Mouse (Mus musculus): ENCODE results near the gene Prmt1.
A peak's percentile ranks its signal among the peaks of the same experiment; 100 is the strongest.

Gene Prmt1

DNA sequence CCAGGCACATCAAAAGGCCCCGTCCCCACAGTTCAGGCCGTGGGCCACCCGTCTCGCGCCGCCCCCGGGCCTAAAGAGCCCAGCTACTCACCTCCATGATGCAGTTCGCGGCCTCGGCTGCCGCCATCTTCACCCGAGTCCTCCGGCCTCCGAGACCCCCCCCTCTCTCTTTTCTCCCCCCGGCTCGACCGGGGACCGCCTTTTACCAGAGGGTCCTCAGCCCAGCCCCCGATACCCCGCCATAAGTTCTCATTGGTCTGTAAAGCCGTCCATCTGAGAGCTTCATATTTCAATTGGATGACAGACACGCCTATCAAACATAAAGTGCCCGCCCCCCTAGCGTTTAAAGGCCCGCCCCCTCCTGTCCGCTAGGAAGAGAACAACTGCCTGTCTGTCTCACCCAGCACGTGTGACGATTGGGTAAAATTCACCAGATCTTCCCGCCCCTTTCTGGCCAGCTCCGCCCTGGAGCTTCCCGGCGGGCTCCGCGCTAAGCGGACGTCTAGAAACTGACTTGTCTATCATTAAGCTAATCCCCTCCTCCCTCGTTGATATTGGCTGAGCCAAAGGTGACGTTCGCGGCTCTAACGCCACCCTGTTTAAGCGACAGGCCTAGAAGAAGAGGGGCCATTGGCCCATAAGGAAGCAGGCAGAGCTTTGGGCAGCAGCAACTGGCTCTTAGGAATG lies at the start of gene Prmt1:
Gene Prmt1, minus strand, starts transcription at position 377 of the 687 bp plus-strand sequence.
- DNase-seq, result peak; percentile 95 to 97

DNA sequence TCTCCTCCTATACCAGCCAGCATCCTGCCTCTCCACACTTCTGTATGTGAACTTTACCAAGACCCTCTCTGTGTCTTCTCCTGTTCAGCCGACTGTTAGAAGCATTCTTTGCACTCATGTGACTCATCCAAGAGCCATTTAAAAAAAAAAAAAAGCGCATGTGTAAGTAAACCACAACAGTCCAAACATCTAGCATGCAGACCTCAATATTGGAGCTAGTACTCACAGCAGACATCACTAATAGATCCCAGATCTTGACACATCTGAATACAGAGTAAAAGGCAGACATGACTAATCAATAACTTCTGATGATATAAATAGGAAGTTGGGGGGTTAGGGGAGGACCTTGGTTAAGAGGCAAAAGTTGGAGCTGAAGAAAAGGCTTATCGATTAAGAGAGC lies 49.3 kb upstream of the Prmt1 start:
- no peak for DNase-seq

- no peak for DNase-seq
Observed at GRCm38 (mm10) chr7:45033722-45034359, 47.5 kb upstream of the Prmt1 start.

DNA sequence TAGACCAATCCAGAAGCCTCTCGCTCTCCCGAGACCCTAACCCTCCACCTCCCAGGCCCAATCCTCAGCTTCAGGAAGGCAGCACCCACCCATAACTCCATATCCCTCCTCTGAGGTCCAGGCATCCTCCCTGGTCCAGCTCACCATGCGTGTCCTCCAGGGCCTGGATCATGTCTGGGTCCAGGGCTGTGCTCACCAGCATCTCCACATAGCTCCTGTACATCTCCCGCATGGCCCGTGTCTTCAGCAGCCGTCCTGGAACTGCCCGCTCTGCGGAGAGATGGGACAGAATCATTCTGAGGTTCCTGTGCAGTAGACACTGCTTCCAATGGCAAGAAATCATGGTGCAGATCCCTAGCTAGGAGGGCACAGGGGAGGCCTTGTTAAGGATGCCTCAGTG lies 44.5 kb upstream of the Prmt1 start:
- DNase-seq, result no peak

- no peak for DNase-seq
Observed at GRCm38 (mm10) chr7:45029995-45030394, 43.6 kb upstream of the Prmt1 start.

GRCm38 (mm10) chr7:45028351-45028750 lies 42.0 kb upstream of the Prmt1 start:
- no peak for DNase-seq

- DNase-seq, result no peak
Observed at GRCm38 (mm10) chr7:45027761-45028160, 41.4 kb upstream of the Prmt1 start.

DNA sequence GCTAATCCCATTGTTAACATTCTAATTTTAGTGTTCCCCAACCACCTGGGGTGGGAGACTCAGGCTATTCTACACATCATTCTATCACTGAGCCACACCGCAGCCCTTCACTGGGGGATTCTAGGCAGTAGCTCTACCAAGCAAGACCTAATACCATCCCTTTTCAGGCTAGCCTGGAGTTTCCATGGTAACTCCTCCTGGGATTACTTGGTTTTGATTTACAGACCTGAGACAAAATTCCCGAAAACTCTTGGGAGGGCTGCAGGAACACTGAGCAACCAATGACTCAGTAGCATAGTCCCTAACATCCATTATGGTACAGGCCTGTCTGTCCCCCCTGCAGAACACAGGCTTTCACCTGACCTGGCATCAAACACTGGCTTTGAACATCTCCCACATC lies 39.9 kb upstream of the Prmt1 start:
- no peak for DNase-seq

- DNase-seq, result no peak
Observed at GRCm38 (mm10) chr7:45025601-45026220, 39.3 kb upstream of the Prmt1 start.

DNA sequence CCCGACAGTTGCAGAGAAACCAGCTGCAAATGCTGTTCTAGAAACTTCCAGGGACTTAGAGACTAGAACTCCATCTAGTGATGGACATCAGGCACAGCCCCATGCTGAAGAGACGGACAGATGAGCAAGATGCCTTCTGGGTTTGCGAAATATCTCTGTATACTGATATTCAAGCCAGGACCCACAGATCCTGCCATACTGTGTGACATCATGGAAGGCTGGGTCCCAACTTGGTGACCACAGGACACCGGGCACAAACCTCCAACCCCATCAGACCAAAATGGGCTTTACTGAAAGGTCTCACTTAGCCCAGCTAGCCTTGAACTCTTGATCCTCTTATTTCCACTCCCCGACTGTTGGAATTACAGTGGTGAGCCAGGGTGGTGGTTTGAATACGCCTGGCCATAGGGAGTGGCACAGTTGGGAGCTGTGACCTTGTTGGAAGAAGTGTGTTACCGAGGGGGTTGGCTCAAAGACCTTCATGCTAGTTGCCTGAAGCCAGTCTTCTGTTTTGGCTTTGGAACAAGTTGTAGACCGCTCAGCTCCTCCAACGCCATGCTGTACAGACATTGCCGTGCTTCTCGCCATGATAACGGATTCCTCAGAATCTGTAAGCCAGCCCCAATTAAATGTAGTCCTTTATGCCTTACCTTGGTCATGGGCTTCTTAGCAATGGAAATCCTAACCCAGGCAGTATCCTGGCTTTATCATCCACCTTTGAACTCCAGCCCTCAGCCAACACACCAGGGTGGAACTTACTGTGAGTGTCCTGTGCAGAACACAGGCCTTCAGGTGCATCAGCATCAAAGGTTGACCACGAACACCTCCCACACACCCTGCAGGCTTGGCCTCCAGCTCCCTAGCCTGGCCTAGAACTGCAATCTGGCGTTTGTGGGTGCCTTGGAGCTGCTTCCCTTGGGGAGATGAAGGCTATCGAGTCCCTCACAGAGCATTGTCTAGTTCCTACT lies 38.2 kb upstream of the Prmt1 start:
- DNase-seq, result no peak

GRCm38 (mm10) chr7:45023711-45024110 lies 37.3 kb upstream of the Prmt1 start:
- DNase-seq, result peak in 1 of 2 experiments; percentile 58

GRCm38 (mm10) chr7:45020225-45020624 lies 33.9 kb upstream of the Prmt1 start:
- DNase-seq, result no peak

DNA sequence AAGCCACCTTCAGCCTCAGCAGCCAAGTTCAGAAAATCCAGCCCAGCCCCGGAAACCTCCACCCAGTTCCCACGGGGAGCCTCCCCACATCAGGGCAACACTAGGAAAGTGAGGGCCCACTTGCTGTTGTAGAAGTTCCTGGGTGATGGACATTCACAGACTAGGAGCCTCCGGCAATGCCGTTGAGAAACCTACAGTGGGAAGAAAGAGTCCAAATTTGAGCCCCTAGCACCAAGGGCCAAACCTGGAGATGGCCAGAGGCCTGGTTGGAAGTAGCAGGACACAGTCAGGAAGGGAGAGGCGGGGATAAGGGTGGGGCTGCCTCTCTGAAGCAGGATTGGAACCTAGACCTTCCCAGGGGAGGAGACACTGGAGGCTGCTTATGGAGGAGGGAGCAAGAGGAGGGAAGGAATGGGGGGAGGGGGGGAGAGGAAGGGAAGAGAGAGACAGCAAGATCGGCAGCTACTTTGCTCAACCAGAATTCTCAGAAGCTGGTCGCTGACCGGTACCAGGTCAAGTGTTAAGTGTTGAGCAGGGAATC lies 32.7 kb upstream of the Prmt1 start:
- peak; percentile 59 to 72 for DNase-seq

DNA sequence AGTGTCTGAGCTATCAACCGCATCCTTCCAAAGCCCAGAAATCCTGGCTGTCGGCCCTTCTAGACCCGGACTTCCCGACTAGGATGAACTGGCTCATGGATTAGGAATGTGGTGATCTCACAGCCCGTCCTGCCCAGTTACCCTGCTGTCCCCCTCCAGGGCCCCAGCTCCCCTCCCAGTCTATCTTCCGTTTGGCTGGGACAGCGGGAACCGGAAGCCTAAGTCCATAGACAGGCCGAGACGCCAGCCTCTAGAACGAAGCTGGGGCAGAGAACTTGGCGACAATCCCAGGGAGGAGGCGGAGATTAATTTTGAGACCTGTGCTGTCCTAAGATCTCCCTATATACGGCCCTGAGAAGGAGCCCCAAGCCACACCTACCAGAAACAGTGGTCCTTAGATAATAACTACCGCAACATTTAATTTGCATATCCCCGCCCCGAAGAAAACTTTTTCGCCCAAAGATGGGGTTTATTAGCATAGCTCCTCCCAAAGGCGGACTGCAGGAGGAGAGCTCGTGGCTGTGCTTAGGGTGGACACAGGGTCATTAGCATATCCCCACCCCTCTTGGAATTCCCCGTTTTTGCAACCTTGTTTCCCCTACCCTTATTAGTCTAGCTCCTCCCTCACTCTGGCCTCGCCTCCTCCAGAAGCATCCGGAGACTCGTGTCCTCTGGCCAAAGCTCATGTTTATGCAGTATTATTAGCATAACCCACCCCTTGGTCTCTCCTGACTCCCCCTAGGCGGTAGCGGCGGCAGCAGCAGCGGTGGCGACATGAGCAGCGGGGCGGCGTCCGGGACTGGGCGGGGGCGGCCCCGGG lies 31.1 kb upstream of the Prmt1 start, which contains the start of gene Rras:
Gene Rras, plus strand, starts transcription at position 720 of the 820 bp plus-strand sequence.
- peak; percentile 87 to 93 for DNase-seq

DNA sequence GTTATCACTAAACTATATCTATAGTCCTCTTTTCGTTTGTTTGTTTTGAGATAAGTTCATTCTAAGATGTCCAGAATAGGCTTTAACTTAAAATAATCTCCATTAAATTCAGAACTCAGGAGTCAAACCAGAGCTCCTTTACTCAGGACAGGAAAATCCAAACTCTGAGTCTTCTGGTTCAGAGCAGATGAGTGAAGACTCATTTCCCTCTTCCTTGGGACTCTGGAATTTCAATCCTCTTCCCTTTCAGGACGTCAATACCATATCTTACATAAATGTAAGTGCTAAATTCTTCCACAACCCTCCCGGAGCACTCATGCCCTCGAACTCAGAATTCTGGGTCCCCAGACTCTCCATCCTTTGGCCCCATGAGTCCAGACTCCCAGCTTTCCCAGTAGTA lies 30.4 kb upstream of the Prmt1 start:
- DNase-seq, result no peak

DNA sequence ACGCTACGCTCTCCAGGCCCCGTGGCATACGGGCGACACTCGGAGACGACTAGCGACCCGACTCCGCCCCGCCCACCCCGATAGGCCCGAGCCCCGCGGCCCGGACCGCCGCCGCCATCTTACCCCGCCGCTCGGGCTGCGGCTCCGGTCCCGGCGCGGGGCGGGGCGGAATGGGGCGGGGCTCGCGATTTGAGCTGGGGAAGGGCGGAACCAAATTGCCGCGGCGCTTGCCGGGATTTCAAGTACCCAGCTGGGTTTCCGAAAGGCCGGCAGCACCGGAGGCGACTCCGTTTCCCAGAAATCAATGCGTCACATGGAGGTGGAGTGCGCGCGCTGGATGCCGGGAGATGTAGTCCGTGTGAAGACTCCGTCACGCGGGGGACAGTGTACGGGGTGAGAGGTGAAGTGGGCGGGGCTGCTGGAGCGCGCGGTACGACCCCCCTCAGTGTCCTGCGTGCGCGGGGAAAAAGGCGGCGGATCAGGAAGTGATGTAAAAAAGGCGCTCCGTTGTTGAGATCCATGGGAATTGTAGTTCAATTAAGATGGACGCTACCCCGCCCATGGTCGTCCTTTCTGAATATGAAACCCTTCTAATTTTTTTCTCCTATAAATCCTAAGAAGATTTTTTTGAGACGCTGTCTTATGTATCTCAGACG lies 29.7 kb upstream of the Prmt1 start, which contains the start of gene Scaf1:
Gene Scaf1, minus strand, starts transcription at position 407 of the 656 bp plus-strand sequence.
- peak; percentile 99 to 100 for DNase-seq

GRCm38 (mm10) chr7:45015344-45015956 lies 29.1 kb upstream of the Prmt1 start:
- no peak for DNase-seq

DNA sequence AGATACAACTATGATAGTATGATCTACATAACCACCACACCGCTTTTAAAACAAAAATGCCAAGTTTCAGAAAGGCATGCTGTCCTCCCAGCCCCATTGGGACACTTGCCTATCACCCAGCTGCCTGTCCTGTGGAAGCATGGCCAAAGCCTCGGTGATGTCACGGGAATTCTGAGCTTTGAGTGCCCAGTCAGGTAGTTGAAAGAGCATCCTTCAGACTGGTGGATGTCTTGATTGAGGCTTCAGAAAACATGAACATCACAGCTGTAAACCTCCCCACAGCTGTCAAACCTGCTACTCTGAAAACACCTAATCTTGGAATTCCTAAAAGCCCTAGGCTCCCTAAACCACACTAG lies 27.7 kb upstream of the Prmt1 start:
- no peak for DNase-seq

GRCm38 (mm10) chr7:45013366-45014095 lies 27.2 kb upstream of the Prmt1 start:
- no peak for DNase-seq

DNA sequence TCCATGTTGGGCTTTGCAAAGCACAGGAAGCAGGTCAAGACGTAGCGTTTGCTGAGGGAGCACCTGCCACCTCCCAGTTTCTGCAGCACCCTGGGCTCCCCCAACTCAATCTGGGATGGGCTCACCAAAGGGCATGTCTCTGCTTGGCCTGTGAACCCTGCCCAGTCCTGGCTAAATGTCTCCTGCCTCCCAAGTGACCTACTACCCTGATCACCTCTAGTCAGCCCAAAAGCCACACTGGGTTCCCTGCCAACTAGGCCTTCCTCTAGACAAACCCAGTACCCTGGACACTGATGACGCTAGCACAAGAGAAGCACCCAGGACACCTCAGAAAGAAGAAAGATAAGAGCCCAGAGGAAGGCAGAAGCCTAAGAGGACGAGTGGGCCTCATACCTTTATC lies 26.5 kb upstream of the Prmt1 start:
- DNase-seq, result no peak
